Mouse (Mus musculus) megakaryocyte, embryonic 14.5 days (primary cell): ENCODE results near the gene Prdm2. TPM values are rescaled to one million over a fixed set of nuclear protein-coding genes. Genes with fewer than 3 reads are reported as not detected.
A peak's percentile ranks its signal among the peaks of the same experiment; 100 is the strongest.

ENCODE experiments used
- H3K27me3 ChIP-seq: replicated peaks from 2 replicates; pipeline ENCODE3; 2012; ENCODE audit warnings: inconsistent platforms
- H3K36me3 ChIP-seq: replicated peaks from 2 replicates; pipeline ENCODE3; 2012; ENCODE audit warnings: low read length, inconsistent platforms, mixed read lengths
- H3K4me1 ChIP-seq: 2 replicates; pipeline ENCODE4 v1.6.1; 2012; ENCODE audit warnings: inconsistent platforms
- H3K4me3 ChIP-seq: replicated peaks from 2 replicates; pipeline ENCODE3; 2012; ENCODE audit warnings: moderate library complexity, mild to moderate bottlenecking, inconsistent platforms
- H3K9me3 ChIP-seq: 2 replicates; pipeline ENCODE4 v1.6.1; 2012; ENCODE audit warnings: inconsistent platforms
- FLI1 ChIP-seq: IDR thresholded peaks from 2 replicates; pipeline ENCODE4 v1.6.1; 2012; ENCODE audit warnings: low read length, inconsistent platforms, mixed read lengths
- GATA1 ChIP-seq: IDR thresholded peaks from 3 replicates; pipeline ENCODE4 v1.6.1; 2012; ENCODE audit warnings: mixed read lengths, low read length, inconsistent platforms, borderline replicate concordance
- polyA plus RNA-seq: library from polyadenylated mRNA; stranded (reverse); fragments of >175 nt; gene quantifications from 2 replicates; pipeline ENCODE4 v1.2.3, GENCODE M21; 2012; ENCODE audit warnings: low replicate concordance; ENCODE audit not compliant: insufficient read depth

Prdm2 gene
- polyA plus RNA-seq, 1 experiment: 4.5 TPM

- peak overlapping the region; percentile 71 for H3K4me3 ChIP-seq
- peaks cover 2% of the 10 kb centered on the region for H3K27me3 ChIP-seq
- H3K4me1 ChIP-seq: 0 out of 2 replicates have a peak, but pooled peaks cover 3% of the 10 kb centered on the region
- no peaks in the 10 kb centered on the region for H3K9me3 ChIP-seq
- TF ChIP-seq GATA1 (no peak), FLI1 (no peak)
- H3K36me3 ChIP-seq: no peaks in the 10 kb centered on the region
Observed at GRCm38 (mm10) chr4:143190657-143191056, 22.1 kb downstream of the Prdm2 start.

GRCm38 (mm10) chr4:143188571-143189191 is 24.1 kb downstream of the Prdm2 start:
- Histone ChIP-seq H3K36me3 (no peaks in the 10 kb centered on the region), H3K27me3 (peaks cover 3% of the 10 kb centered on the region), H3K9me3 (no peaks in the 10 kb centered on the region), H3K4me1 (0 out of 2 replicates have a peak, but pooled peaks cover 3% of the 10 kb centered on the region), H3K4me3 (no peak overlapping the region)
- TF ChIP-seq FLI1 (no peak), GATA1 (no peak)

GRCm38 (mm10) chr4:143186066-143186465 is 26.7 kb downstream of the Prdm2 start:
- TF ChIP-seq GATA1: no peak
- peaks cover 3% of the 10 kb centered on the region for H3K27me3 ChIP-seq
- H3K9me3 ChIP-seq: no peaks in the 10 kb centered on the region
- H3K4me3 ChIP-seq: no peak overlapping the region
- H3K4me1 ChIP-seq: 0 out of 2 replicates have a peak, but pooled peaks cover 3% of the 10 kb centered on the region
- H3K36me3 ChIP-seq: no peaks in the 10 kb centered on the region

- Histone ChIP-seq H3K4me3 (no peak overlapping the region), H3K27me3 (peaks cover 3% of the 10 kb centered on the region), H3K9me3 (no peaks in the 10 kb centered on the region), H3K36me3 (no peaks in the 10 kb centered on the region), H3K4me1 (no peaks in the 10 kb centered on the region)
- TF ChIP-seq FLI1 (no peak), GATA1 (no peak)
Observed at GRCm38 (mm10) chr4:143185496-143185895, 27.3 kb downstream of the Prdm2 start.

DNA sequence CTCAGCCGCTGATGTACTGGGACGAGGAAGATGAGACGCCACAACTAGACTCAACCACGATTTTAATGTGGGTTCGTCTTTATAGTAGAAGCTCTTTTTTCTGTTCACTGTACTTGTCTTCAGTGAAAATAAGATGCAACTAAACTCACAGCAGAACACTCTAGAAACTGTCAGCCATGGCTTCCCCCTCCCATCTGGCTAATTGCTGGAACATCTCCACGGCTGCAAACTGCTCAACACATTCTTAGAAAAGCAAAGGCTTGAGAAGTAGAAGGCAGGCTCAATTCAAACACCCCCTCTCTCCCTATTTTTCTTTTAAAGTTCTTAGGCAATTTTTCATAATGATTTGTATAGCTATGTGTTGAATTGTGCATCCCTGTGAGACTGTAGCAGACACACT is 29.7 kb downstream of the Prdm2 start:
- Histone ChIP-seq H3K9me3 (no peaks in the 10 kb centered on the region), H3K4me1 (no peaks in the 10 kb centered on the region), H3K4me3 (no peak overlapping the region), H3K27me3 (peaks cover 3% of the 10 kb centered on the region), H3K36me3 (no peaks in the 10 kb centered on the region)
- no peak for TF ChIP-seq GATA1
- TF ChIP-seq FLI1: no peak

DNA sequence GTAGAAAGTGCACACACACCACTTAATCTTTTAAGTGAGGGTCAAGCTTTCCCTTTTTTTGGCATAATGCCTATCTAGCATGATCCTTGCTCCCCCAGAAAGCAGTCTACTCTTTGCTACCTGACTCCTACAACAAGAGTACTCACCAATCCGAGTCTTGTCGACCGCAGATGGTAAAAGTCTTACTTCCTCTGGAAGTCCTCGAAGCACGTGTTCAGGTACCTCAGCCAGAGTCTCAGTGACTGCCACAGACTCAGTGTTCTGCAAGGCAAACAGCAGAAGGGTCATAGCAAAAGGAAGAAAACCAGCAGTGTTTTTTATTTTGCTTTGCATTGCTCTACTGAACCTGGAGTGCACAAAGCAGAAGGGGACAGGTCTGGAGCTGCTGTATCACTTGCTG is 32.1 kb downstream of the Prdm2 start:
- Histone ChIP-seq H3K27me3 (peaks cover 1% of the 10 kb centered on the region), H3K36me3 (no peaks in the 10 kb centered on the region), H3K9me3 (no peaks in the 10 kb centered on the region), H3K4me3 (no peak overlapping the region), H3K4me1 (no peaks in the 10 kb centered on the region)
- TF ChIP-seq FLI1 (no peak), GATA1 (no peak)

DNA sequence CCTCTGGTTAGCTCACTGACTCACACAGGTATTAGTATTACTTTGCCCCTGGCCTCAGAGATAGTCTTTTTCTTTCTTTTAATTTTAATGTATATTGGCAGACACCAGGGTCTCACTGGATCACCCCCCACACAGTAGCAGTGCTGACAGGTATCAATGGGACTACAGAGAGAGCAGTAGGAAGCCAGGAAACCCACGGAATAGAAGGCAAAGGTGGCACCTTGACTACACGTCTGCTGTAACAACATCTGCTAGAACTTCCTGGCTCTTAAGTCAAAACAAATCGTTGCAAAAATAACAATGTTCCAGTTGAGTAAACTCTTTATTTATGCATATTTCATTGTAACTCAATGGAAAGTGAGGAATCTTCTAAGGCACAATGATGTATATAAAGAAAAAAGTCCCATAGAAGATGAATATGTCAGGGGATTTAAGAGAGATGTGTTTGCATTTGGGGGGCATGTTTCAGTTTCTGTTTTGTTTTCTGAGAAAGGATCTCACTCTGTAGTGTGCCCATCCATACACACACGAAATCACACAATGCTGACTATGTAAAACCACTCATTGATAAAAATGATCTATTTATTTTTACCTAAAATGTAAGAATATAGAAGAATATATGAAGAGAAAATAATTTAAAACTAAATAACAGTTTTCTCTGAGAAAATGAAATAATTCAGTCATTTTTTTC is 41.0 kb downstream of the Prdm2 start:
- Histone ChIP-seq H3K9me3 (no peaks in the 10 kb centered on the region), H3K27me3 (no peaks in the 10 kb centered on the region), H3K4me1 (no peaks in the 10 kb centered on the region), H3K36me3 (no peaks in the 10 kb centered on the region), H3K4me3 (no peak overlapping the region)
- TF ChIP-seq GATA1 (no peak), FLI1 (no peak)

DNA sequence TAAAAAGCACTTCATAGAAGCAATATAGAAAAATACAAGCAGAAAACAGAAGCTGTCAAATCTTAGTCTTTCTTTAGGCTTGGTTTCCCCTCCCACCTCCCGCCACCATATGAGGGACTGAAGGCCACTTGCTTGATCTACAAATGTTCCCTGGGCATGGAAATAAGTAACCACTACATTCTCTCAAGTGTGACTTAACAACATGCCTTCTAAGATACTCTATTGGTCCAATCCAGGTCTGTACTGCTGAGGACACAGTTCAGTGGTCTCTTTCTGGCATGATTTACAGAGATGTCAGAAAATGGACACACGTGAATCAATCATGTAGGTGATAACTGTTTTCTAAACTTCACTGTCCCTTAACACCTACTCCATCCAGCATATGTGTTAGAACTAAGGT is 42.5 kb downstream of the Prdm2 start:
- Histone ChIP-seq H3K9me3 (no peaks in the 10 kb centered on the region), H3K4me3 (no peak overlapping the region), H3K4me1 (no peaks in the 10 kb centered on the region), H3K27me3 (no peaks in the 10 kb centered on the region), H3K36me3 (no peaks in the 10 kb centered on the region)
- TF ChIP-seq GATA1 (no peak), FLI1 (no peak)

DNA sequence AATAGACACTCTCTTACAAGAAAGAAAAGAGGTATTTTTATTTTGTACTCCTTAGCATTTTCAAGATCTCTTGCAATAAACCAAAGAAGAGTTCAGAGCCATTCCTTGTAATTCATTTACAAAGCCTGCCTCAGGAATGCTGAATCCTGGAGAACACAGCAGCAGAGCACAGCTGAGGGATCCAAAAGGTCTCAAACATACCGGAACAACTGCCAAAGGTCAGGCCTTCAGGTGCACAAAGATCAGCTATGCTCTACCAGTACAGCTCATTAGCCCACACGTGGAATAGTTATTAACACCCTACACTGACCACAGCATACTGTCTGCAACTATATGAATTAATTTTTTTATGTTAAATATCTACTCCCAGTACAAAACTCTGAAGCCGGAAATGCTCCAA is 44.7 kb downstream of the Prdm2 start:
- H3K9me3 ChIP-seq: no peaks in the 10 kb centered on the region
- H3K4me3 ChIP-seq: no peak overlapping the region
- H3K36me3 ChIP-seq: no peaks in the 10 kb centered on the region
- TF ChIP-seq GATA1 (no peak), FLI1 (no peak)
- no peaks in the 10 kb centered on the region for H3K4me1 ChIP-seq
- no peaks in the 10 kb centered on the region for H3K27me3 ChIP-seq

- H3K36me3 ChIP-seq: peaks cover 20% of the 10 kb centered on the region
- no peaks in the 10 kb centered on the region for H3K27me3 ChIP-seq
- peaks cover 44% of the 10 kb centered on the region for H3K4me1 ChIP-seq
- H3K9me3 ChIP-seq: no peaks in the 10 kb centered on the region
- peak overlapping the region; percentile 98 for H3K4me3 ChIP-seq
- TF ChIP-seq GATA1 (no peak), FLI1 (no peak)
Observed at GRCm38 (mm10) chr4:143161619-143162479, 50.9 kb downstream of the Prdm2 start.
